Mouse (Mus musculus) ES-E14 (cell line): ENCODE results near the gene Psmb7.

ENCODE experiments used
- CHD2 ChIP-seq: IDR thresholded peaks from 2 replicates; pipeline ENCODE4 v1.6.1; 2014; ENCODE audit warnings: mild to moderate bottlenecking, low read depth, low read length, inconsistent platforms
- HCFC1 ChIP-seq: IDR thresholded peaks from 2 replicates; pipeline ENCODE4 v1.6.1; 2012; ENCODE audit warnings: low read length, inconsistent platforms, borderline replicate concordance; ENCODE audit not compliant: insufficient read depth
- ZC3H11A ChIP-seq: IDR thresholded peaks from 2 replicates; pipeline ENCODE4 v1.6.1; 2012; ENCODE audit warnings: low read depth, mild to moderate bottlenecking, inconsistent platforms, low read length, borderline replicate concordance

DNA sequence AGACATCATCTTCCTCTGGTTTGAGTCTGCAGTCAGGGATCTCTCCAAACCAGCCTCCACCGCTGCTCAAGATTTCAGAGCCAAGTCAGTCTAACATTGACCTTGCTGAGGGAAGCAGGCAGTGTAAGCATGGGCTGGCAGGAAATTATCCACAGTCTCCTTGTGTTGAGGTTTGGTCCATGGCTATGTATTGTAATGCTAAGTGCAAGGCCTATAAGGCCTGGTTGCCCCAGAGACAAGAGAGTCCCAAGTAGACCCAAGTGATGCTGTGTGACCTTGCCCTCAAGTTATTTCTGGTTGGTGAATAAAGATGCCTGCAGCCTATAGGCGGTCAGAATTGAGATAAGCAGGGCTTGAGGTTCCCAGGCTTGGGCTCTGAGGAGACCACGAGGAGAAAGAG is 87.2 kb downstream of the Psmb7 start:
- TF ChIP-seq CHD2 (no peak), ZC3H11A (no peak), HCFC1 (no peak)
